ENCODE assay signal across 25 mouse cellular contexts in genomic region chr16:21983581-21983980, GRCm38 (mm10). TPM values are rescaled to one million over a fixed set of nuclear protein-coding genes. Genes with fewer than 3 reads are reported as not detected.
"Had no signal": no experiment of that assay in that cellular context is flagged by ENCODE, and none has a peak within 500 bp of the region (broad histone marks: within the 10 kb centered on the region; RNA-seq: fewer than 3 reads in every experiment).

No protein-coding gene starts in this region.

- H3K9me3 ChIP-seq: heart, embryonic 10.5 days; heart, embryonic 13.5 days; heart, embryonic 15.5 days; hindbrain, embryonic 13.5 days; intestine, embryonic 15.5 days; limb, embryonic 13.5 days; limb, embryonic 15.5 days; liver, embryonic 12.5 days had no signal

- H3K4me3 ChIP-seq: heart, embryonic 10.5 days; heart, embryonic 13.5 days; heart, embryonic 15.5 days; hindbrain, embryonic 13.5 days; intestine, embryonic 15.5 days; layer of hippocampus, adult 2 months; limb, embryonic 13.5 days; limb, embryonic 15.5 days; liver, embryonic 12.5 days had no signal

- H3K36me3 ChIP-seq: heart, embryonic 10.5 days; heart, embryonic 13.5 days; heart, embryonic 15.5 days; hindbrain, embryonic 13.5 days; intestine, embryonic 15.5 days; limb, embryonic 13.5 days; limb, embryonic 15.5 days; liver, embryonic 12.5 days had no signal

- DNase-seq: gastrocnemius, postnatal 14 days; gastrocnemius, postnatal 36 days; heart, adult 18-20 months; heart, postnatal 14 days; heart, postnatal 36 days; kidney, adult 18-20 months; kidney, adult 8-10 months; kidney, postnatal 10 days; kidney, postnatal 25 days; left cerebral cortex, postnatal 4 days had no signal

- H3K4me1 ChIP-seq: heart, embryonic 10.5 days; heart, embryonic 13.5 days; heart, embryonic 15.5 days; hindbrain, embryonic 13.5 days; intestine, embryonic 15.5 days; limb, embryonic 13.5 days; limb, embryonic 15.5 days; liver, embryonic 12.5 days had no signal

- H3K4me2 ChIP-seq: heart, embryonic 13.5 days; heart, embryonic 15.5 days; hindbrain, embryonic 13.5 days; intestine, embryonic 15.5 days; limb, embryonic 13.5 days; limb, embryonic 15.5 days; liver, embryonic 12.5 days had no signal

- ATAC-seq: hindbrain, embryonic 16.5 days; inflammation-experienced regulatory T-cells, adult 6 months; intestine, embryonic 15.5 days; intestine, postnatal 0 days; liver, embryonic 12.5 days had no signal

- H3K9ac ChIP-seq: heart, embryonic 13.5 days; heart, embryonic 15.5 days; hindbrain, embryonic 13.5 days; intestine, embryonic 15.5 days; limb, embryonic 13.5 days; limb, embryonic 15.5 days; liver, embryonic 12.5 days; liver, embryonic 14.5 days had no signal

- H3K27ac ChIP-seq: heart, embryonic 10.5 days; heart, embryonic 13.5 days; heart, embryonic 15.5 days; hindbrain, embryonic 13.5 days; intestine, embryonic 15.5 days; layer of hippocampus, adult 2 months; limb, embryonic 13.5 days; limb, embryonic 15.5 days; liver, embryonic 12.5 days; liver, embryonic 14.5 days had no signal

- H3K27me3 ChIP-seq: heart, embryonic 13.5 days; heart, embryonic 15.5 days; hindbrain, embryonic 13.5 days; intestine, embryonic 15.5 days; limb, embryonic 13.5 days; limb, embryonic 15.5 days; liver, embryonic 12.5 days had no signal

RNA-seq across cellular contexts. Expression of gene Liph, which starts 11.9 kb away (rescaled TPM):
- total RNA-seq: gastrocnemius, adult 8-10 months; gastrocnemius, postnatal 36 days; heart, adult 8-10 months; heart, postnatal 36 days had no signal
